Comparison of ENCODE assay signal across 8 mouse cellular contexts in genomic region chr9:120933587-120933885, GRCm38 (mm10). TPM values are rescaled to one million over a fixed set of nuclear protein-coding genes. Genes with fewer than 3 reads are reported as not detected.
DNase-seq lines count a peak whose midpoint lies in the region; ATAC-seq and TF ChIP-seq lines count a peak whose summit lies in the region.

No protein-coding gene starts in this region.

- no peaks in the 10 kb centered on the region for H3K27me3 ChIP-seq in neural tube, embryonic 11.5 days (ENCODE audit: control insufficient read depth, insufficient read depth, low read length)
- H3K27me3 ChIP-seq in limb, embryonic 13.5 days: no peaks in the 10 kb centered on the region
- no peaks in the 10 kb centered on the region for H3K27me3 ChIP-seq in small intestine, adult 2 months (ENCODE audit: control insufficient read depth, insufficient read depth, low read length)

- peaks cover 15% of the 10 kb centered on the region; the same call in 1 of the 2 replicates for H3K4me1 ChIP-seq in neural tube, embryonic 11.5 days (ENCODE audit: control insufficient read depth, insufficient read depth, low read length)
- H3K4me1 ChIP-seq in limb, embryonic 13.5 days: peaks cover 37% of the 10 kb centered on the region
- H3K4me1 ChIP-seq in small intestine, adult 2 months (ENCODE audit: control insufficient read depth, insufficient read depth, insufficient read length, low read length): peaks cover 21% of the 10 kb centered on the region

- ATAC-seq in neural tube, embryonic 11.5 days (ENCODE audit: insufficient read depth, low FRiP score, low TSS enrichment): no peak
- peak; percentile 35 for ATAC-seq in limb, embryonic 13.5 days (ENCODE audit: low FRiP score, low read depth)

- H3K9me3 ChIP-seq in neural tube, embryonic 11.5 days (ENCODE audit: control insufficient read depth, low read length): no peaks in the 10 kb centered on the region
- H3K9me3 ChIP-seq in limb, embryonic 13.5 days: no peaks in the 10 kb centered on the region

- peak overlapping the region; percentile 97 for H3K27ac ChIP-seq in neural tube, embryonic 11.5 days (ENCODE audit: low read depth, low read length)
- H3K27ac ChIP-seq in limb, embryonic 13.5 days: peak overlapping the region; percentile 91
- peak overlapping the region; percentile 85 for H3K27ac ChIP-seq in small intestine, adult 2 months (ENCODE audit: insufficient read depth, low read depth, low read length)

- TF ChIP-seq CTCF in small intestine, adult 2 months (IDR thresholded peaks at IDR 0.05; ENCODE audit: extremely low read depth, insufficient read length, insufficient replicate concordance, low read depth, low read length): no peak

- TF ChIP-seq POLR2A in small intestine, adult 2 months (IDR thresholded peaks at IDR 0.05; ENCODE audit: low read depth, low read length): no peak

- H3K36me3 ChIP-seq in neural tube, embryonic 11.5 days (ENCODE audit: control insufficient read depth, insufficient read depth, low read length): no peaks in the 10 kb centered on the region; the same call in 1 of the 2 replicates
- peaks cover 8% of the 10 kb centered on the region; the same call in 1 of the 2 replicates for H3K36me3 ChIP-seq in limb, embryonic 13.5 days
- H3K36me3 ChIP-seq in small intestine, adult 2 months (ENCODE audit: control insufficient read depth, insufficient read depth, low read length): peaks cover 7% of the 10 kb centered on the region; the same call in 1 of the 2 replicates

- peak overlapping the region; percentile 94 for H3K9ac ChIP-seq in neural tube, embryonic 11.5 days (ENCODE audit: low read length)
- H3K9ac ChIP-seq in limb, embryonic 13.5 days: peak overlapping the region; percentile 96

- 2% methylated on average over 31 of the region's 58 CpGs for WGBS in neural tube, embryonic 11.5 days
- 2% methylated on average over 24 of the region's 58 CpGs for WGBS in limb, embryonic 13.5 days
- under 1% methylated on average over 58 of the region's 58 CpGs for WGBS in small intestine, adult 2 months

- peak; percentile 80 for DNase-seq in adrenal gland, postnatal 10 days
- DNase-seq in adrenal gland, postnatal 25 days: no peak
- DNase-seq in neural tube, embryonic 11.5 days (ENCODE audit: low spot score): no peak
- DNase-seq in neural tube, embryonic 10.5 days (ENCODE audit: extremely low spot score, low spot score): no peak
- DNase-seq in left cerebral cortex, adult 18-20 months (ENCODE audit: low spot score in 2 of 2): no peak
- DNase-seq in layer of hippocampus, postnatal 10 days (ENCODE audit: low spot score in 2 of 2): no peak

- peak overlapping the region; percentile 93 for H3K4me3 ChIP-seq in neural tube, embryonic 11.5 days (ENCODE audit: low read depth, low read length)
- H3K4me3 ChIP-seq in limb, embryonic 13.5 days: peak overlapping the region; percentile 92
- peak overlapping the region; percentile 99 for H3K4me3 ChIP-seq in small intestine, adult 2 months (ENCODE audit: low read depth, low read length)

- peak overlapping the region; percentile 96 for H3K4me2 ChIP-seq in neural tube, embryonic 11.5 days (ENCODE audit: low read depth)
- peak overlapping the region; percentile 98 for H3K4me2 ChIP-seq in limb, embryonic 13.5 days (replicated peaks)

RNA-seq across cellular contexts. Expression of gene Ctnnb1, which starts 4.5 kb away (rescaled TPM):
- total RNA-seq in adrenal gland, postnatal 10 days (2021): 100 to 1,000 TPM; 638 to 649 TPM
- 802 and 854 TPM in 2 replicates for total RNA-seq in adrenal gland, postnatal 25 days (2021)
- 819 and 843 TPM in 2 replicates for polyA plus RNA-seq in neural tube, embryonic 11.5 days (2014; fragmentation: Nextera tagmentation; extraction: Ambion mirVana)
- 670 and 694 TPM in 2 replicates for polyA plus RNA-seq in limb, embryonic 13.5 days (2015; fragmentation: Nextera tagmentation; extraction: Ambion mirVana)
- 137 and 230 TPM in 2 replicates for polyA plus RNA-seq in small intestine, adult 2 months (2012; rRNA removed)
- total RNA-seq in left cerebral cortex, adult 18-20 months (2021): 100 to 1,000 TPM; 475 to 494 TPM
- total RNA-seq in layer of hippocampus, postnatal 10 days (2021): 100 to 1,000 TPM; 801 to 853 TPM
